Mouse (Mus musculus) cortical plate, adult 2 months (tissue): ENCODE results near the gene Gm10944.

Source experiments
- CTCF ChIP-seq: fragments of 200-500 bp; IDR thresholded peaks from 2 replicates; pipeline ENCODE4 v1.5.1; 2011; ENCODE audit warnings: mild to moderate bottlenecking, control low read depth, low read length; ENCODE audit not compliant: insufficient read depth; ENCODE audit errors: extremely low read depth
- POLR2A ChIP-seq: fragments of 200-500 bp; IDR thresholded peaks from 2 replicates; pipeline ENCODE4 v1.6.1; 2011; ENCODE audit warnings: mild to moderate bottlenecking, low read length, control low read depth; ENCODE audit not compliant: insufficient read depth; ENCODE audit errors: extremely low read depth

GRCm38 (mm10) chr10:10726501-10726900 is 45.4 kb downstream of the Gm10944 start:
- TF ChIP-seq POLR2A (no peak), CTCF (no peak)
